Mouse (Mus musculus) CH12.LX (cell line): Measurements from ENCODE around the gene Cpne9. TPM values are rescaled to one million over a fixed set of nuclear protein-coding genes. Genes with fewer than 3 reads are reported as not detected.
A peak's percentile ranks its signal among the peaks of the same experiment; 100 is the strongest.

Source experiments
- DNase-seq: peaks from one replicate; pipeline ENCODE4 v3.0.0-alpha.2; 2013; ENCODE audit errors: extremely low read depth
- H3K27ac ChIP-seq: 2 replicates; pipeline ENCODE4 v1.5.1; 2012; ENCODE audit warnings: low read depth, mild to moderate bottlenecking, control low read depth, moderate library complexity; ENCODE audit not compliant: insufficient read depth
- H3K27me3 ChIP-seq: replicated peaks from 2 replicates; pipeline ENCODE3; 2012; ENCODE audit warnings: inconsistent platforms
- H3K36me3 ChIP-seq, 2 experiments: replicated peaks in 1 of 2; 2 replicates each; pipeline versions ENCODE3 to v1.6.1; 2012; ENCODE audit warnings: inconsistent platforms in 1 of 2, low read length in 1 of 2, mild to moderate bottlenecking in 1 of 2, mixed read lengths in 1 of 2, moderate library complexity in 1 of 2; ENCODE audit not compliant: control insufficient read depth in 1 of 2, insufficient read depth in 1 of 2
- H3K4me1 ChIP-seq, 2 experiments: 2 replicates each; pipeline ENCODE4 v1.6.1; 2012; ENCODE audit warnings: inconsistent platforms in 1 of 2, moderate library complexity in 1 of 2; ENCODE audit not compliant: insufficient read depth in 2 of 2, control insufficient read depth in 1 of 2
- H3K4me2 ChIP-seq: 2 replicates; pipeline ENCODE4 v1.6.1; 2012; ENCODE audit warnings: low read depth, mild to moderate bottlenecking, control low read depth; ENCODE audit not compliant: poor library complexity, insufficient read depth, severe bottlenecking
- H3K4me3 ChIP-seq, 3 experiments: fragments of 150-350 bp in 1 of 3; sonication (generic) in 1 of 3; replicated peaks in 1 of 3; 2 replicates each; pipeline versions ENCODE3 to v1.5.1; 2011 to 2012; ENCODE audit warnings: low read depth in 2 of 3, low read length in 2 of 3, mild to moderate bottlenecking in 2 of 3, moderate library complexity in 2 of 3, control low read depth in 1 of 3, improper control_type of control experiment in 1 of 3, inconsistent platforms in 1 of 3, mixed read lengths in 1 of 3; ENCODE audit not compliant: poor library complexity in 1 of 3
- H3K79me2 ChIP-seq: replicated peaks from 2 replicates; pipeline ENCODE4 v1.6.1; 2012; ENCODE audit warnings: mild to moderate bottlenecking, moderate library complexity; ENCODE audit not compliant: control insufficient read depth, poor library complexity, insufficient read depth, severe bottlenecking; ENCODE audit errors: extremely low read depth
- H3K9ac ChIP-seq: 2 replicates; pipeline ENCODE4 v1.6.1; 2012; ENCODE audit warnings: low read depth, mild to moderate bottlenecking, control low read depth, moderate library complexity; ENCODE audit not compliant: insufficient read depth
- H3K9me3 ChIP-seq: replicated peaks from 2 replicates; pipeline ENCODE3; 2012; ENCODE audit warnings: low read length, inconsistent platforms, mixed read lengths
- BHLHE40 ChIP-seq: IDR thresholded peaks from 2 replicates; pipeline ENCODE4 v1.6.1; 2011; ENCODE audit warnings: mild to moderate bottlenecking, low read depth, low read length, improper control_type of control experiment
- E2F4 ChIP-seq: IDR thresholded peaks from 2 replicates; pipeline ENCODE4 v1.6.1; 2011; ENCODE audit warnings: low read depth, low read length, improper control_type of control experiment; ENCODE audit not compliant: insufficient replicate concordance
- ETS1 ChIP-seq: conservative IDR thresholded peaks from 2 replicates; pipeline ENCODE4 v1.6.1; 2012; ENCODE audit warnings: low read depth, mild to moderate bottlenecking, inconsistent platforms, low read length, improper control_type of control experiment, moderate library complexity
- GABPA ChIP-seq: IDR thresholded peaks from 2 replicates; pipeline ENCODE4 v1.6.1; 2012; ENCODE audit warnings: low read depth, low read length, improper control_type of control experiment, inconsistent platforms; ENCODE audit not compliant: insufficient replicate concordance
- KAT2A ChIP-seq: IDR thresholded peaks from 2 replicates; pipeline ENCODE4 v1.6.1; 2012; ENCODE audit warnings: low read length, improper control_type of control experiment, inconsistent platforms; ENCODE audit not compliant: insufficient replicate concordance
- MAFK ChIP-seq: IDR thresholded peaks from 2 replicates; pipeline ENCODE4 v1.6.1; 2011; ENCODE audit warnings: low read length, improper control_type of control experiment; ENCODE audit not compliant: insufficient replicate concordance
- MAX ChIP-seq: IDR thresholded peaks from 2 replicates; pipeline ENCODE4 v1.6.1; 2011; ENCODE audit warnings: low read length, improper control_type of control experiment
- NRF1 ChIP-seq: IDR thresholded peaks from 2 replicates; pipeline ENCODE4 v1.6.1; 2014; ENCODE audit warnings: low read depth, mild to moderate bottlenecking, inconsistent platforms, low read length, improper control_type of control experiment, moderate library complexity
- PAX5 ChIP-seq: IDR thresholded peaks from 2 replicates; pipeline ENCODE4 v1.6.1; 2012; ENCODE audit warnings: low read length, inconsistent platforms, mixed read lengths
- POLR2A ChIP-seq: IDR thresholded peaks from 2 replicates; pipeline ENCODE4 v1.6.1; 2011; ENCODE audit warnings: low read depth, mild to moderate bottlenecking, improper control_type of control experiment, low read length
- SIN3A ChIP-seq: IDR thresholded peaks from 2 replicates; pipeline ENCODE4 v1.6.1; 2012; ENCODE audit warnings: low read length, improper control_type of control experiment, inconsistent platforms
- TBP ChIP-seq: conservative IDR thresholded peaks from 2 replicates; pipeline ENCODE4 v1.6.1; 2011; ENCODE audit warnings: low read depth, low read length, improper control_type of control experiment
- TCF12 ChIP-seq: IDR thresholded peaks from 2 replicates; pipeline ENCODE4 v1.6.1; 2014; ENCODE audit warnings: low read depth, mild to moderate bottlenecking, inconsistent platforms, low read length, improper control_type of control experiment
- USF1 ChIP-seq: IDR thresholded peaks from 2 replicates; pipeline ENCODE4 v1.6.1; 2014; ENCODE audit warnings: low read depth, mild to moderate bottlenecking, inconsistent platforms, low read length, improper control_type of control experiment
- USF2 ChIP-seq: conservative IDR thresholded peaks from 2 replicates; pipeline ENCODE4 v1.6.1; 2011; ENCODE audit warnings: low read depth, low read length, improper control_type of control experiment
- ZC3H11A ChIP-seq: IDR thresholded peaks from 2 replicates; pipeline ENCODE4 v1.6.1; 2012; ENCODE audit warnings: low read depth, mild to moderate bottlenecking, inconsistent platforms, low read length, improper control_type of control experiment
- ZKSCAN1 ChIP-seq: IDR thresholded peaks from 2 replicates; pipeline ENCODE4 v1.6.1; 2012; ENCODE audit warnings: low read depth, inconsistent platforms, low read length, improper control_type of control experiment, borderline replicate concordance
- ZMIZ1 ChIP-seq: IDR thresholded peaks from 2 replicates; pipeline ENCODE4 v1.6.1; 2012; ENCODE audit warnings: low read depth, mild to moderate bottlenecking, inconsistent platforms, low read length, improper control_type of control experiment
- dilution Hi-C: fragments of 300-500 bp; cut with MboI; formaldehyde crosslinking; loops from 2 replicates; pipeline ENCODE4 v1.14.3; 2020; ENCODE audit warnings: low sequenced_read_pairs; ENCODE audit not compliant: extremely low pct_unique_long_range_greater_than_20kb, extremely low pct_ligation_motif_present
- in situ Hi-C: fragments of 300-500 bp; cut with MboI; formaldehyde crosslinking; loops from 3 replicates; pipeline ENCODE4 v1.14.3; 2019; ENCODE audit warnings: low sequenced_read_pairs, low pct_ligation_motif_present, low pct_unique_long_range_greater_than_20kb, mixed read lengths
- polyA plus RNA-seq: library from polyadenylated mRNA; unstranded; fragments of >175 nt; gene quantifications from 2 replicates; pipeline ENCODE4 v1.2.1, GENCODE M21; 2012; ENCODE audit warnings: low read depth; ENCODE audit not compliant: insufficient read length
- total RNA-seq, 2 experiments: library from RNA; depleted of rRNA; stranded (reverse); fragments of 300-350 nt in 1 of 2; fragments of >200 nt in 1 of 2; gene quantifications; 2 replicates each; pipeline ENCODE4 v1.2.3; 2012 to 2014

Gene Cpne9
- total and polyA plus RNA-seq, 3 experiments: 0.19 to 0.27 (median 0.25) TPM

GRCm38 (mm10) chr6:113342297-113342696 lies 60.2 kb downstream of the Cpne9 start:
- dilution Hi-C loops: no loop called here
- TF ChIP-seq ZC3H11A (no peak), MAX (no peak), TBP (no peak), KAT2A (no peak), GABPA (no peak), USF1 (no peak), ETS1 (no peak), ZMIZ1 (no peak), PAX5 (no peak), ZKSCAN1 (no peak), E2F4 (no peak), BHLHE40 (no peak), MAFK (no peak), SIN3A (no peak), USF2 (no peak)
- Histone ChIP-seq H3K4me1 (peaks cover 0 to 5% of the 10 kb centered on the region in 2 experiments; a peak in 1 of 4 replicates), H3K36me3 (peaks cover 0 to 2% of the 10 kb centered on the region in 2 experiments), H3K79me2 (no peaks in the 10 kb centered on the region), H3K9me3 (no peaks in the 10 kb centered on the region), H3K4me2 (no peak overlapping the region), H3K27ac (no peak overlapping the region), H3K9ac (no peak overlapping the region), H3K27me3 (peaks cover 4% of the 10 kb centered on the region), H3K4me3 (no peak overlapping the region)
- no peak for DNase-seq
- in situ Hi-C loops: no loop called here

- dilution Hi-C loops: no loop called here
- in situ Hi-C loops: no loop called here
- Histone ChIP-seq H3K36me3 (peaks cover 0 to 2% of the 10 kb centered on the region in 2 experiments), H3K9me3 (no peaks in the 10 kb centered on the region), H3K79me2 (no peaks in the 10 kb centered on the region), H3K4me1 (peaks cover 0 to 5% of the 10 kb centered on the region in 2 experiments; a peak in 1 of 4 replicates), H3K27me3 (peaks cover 4% of the 10 kb centered on the region), H3K9ac (peak within 1 kb of the TSS; percentile 4; the same call in 1 of the 2 replicates), H3K27ac (no peak within 1 kb of the TSS), H3K4me3 (peak within 1 kb of the TSS in 2 of 3 experiments; percentile 13 to 51), H3K4me2 (peak within 1 kb of the TSS; percentile 4; the same call in 1 of the 2 replicates)
- no peak for DNase-seq
- no peak for TF ChIP-seq NRF1
- 0 out of 2 replicates have a peak, but pooled peaks have one; percentile 9 for TF ChIP-seq TCF12
- peak; percentile 37 for TF ChIP-seq POLR2A
These were observed 61.3 kb downstream of the Cpne9 start, which contains the start of gene Camk1 for GRCm38 (mm10) chr6:113343177-113344092. Camk1 (minus strand) TSS chr6:113343984.
